Mouse (Mus musculus): ENCODE data around the gene Plxna4. TPM values are rescaled to one million over a fixed set of nuclear protein-coding genes. Genes with fewer than 3 reads are reported as not detected.

Gene Plxna4
- total RNA-seq, 2 experiments from 2014 or later = 115 to 134 TPM

DNA sequence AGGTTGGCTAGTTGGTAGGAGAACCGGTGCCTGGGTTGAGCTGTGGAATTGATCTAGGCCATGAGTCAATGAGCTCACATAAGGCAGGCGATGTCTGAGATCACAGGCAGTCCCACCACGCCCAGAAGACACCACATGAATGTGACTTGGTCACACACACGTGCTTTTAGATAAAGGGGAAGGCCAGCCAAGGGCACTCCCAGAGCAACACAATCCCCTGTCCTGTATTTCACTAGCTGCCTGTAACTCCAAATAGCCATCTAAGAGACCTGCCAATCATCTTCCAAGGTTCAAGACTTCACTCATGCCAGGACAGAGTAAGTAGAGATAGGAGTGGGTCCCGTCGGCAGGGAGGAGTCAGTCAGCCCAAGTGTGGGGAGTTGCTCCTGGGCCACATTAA is 245.7 kb downstream of the Plxna4 start:
- DNase-seq = no peak

DNA sequence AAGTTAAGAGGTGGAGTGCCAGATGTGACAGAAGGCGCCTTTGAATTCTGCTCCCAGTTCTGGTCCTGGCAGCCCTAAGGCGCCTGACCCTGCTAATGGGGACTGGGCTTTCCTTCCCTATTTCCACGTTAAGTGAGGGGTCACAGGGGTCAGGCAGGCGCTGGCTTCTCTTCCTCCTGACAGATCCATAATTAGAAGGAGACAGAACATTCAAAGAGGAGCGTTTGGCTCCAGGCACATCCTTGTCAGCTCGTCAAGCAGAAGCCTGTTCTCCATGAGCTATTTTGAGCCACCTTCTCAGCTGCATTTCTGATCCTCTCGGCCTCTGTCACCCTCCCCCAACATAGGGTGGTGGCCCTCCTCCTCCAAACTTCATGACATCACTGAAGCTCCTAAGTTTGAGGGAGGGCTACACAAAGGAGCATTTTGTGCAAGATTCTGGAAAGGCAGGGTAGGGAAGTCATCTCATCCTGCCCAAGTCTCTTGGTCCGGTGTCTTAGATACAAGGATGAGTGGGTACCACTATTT is 249.5 kb downstream of the Plxna4 start:
- no peak for DNase-seq

DNA sequence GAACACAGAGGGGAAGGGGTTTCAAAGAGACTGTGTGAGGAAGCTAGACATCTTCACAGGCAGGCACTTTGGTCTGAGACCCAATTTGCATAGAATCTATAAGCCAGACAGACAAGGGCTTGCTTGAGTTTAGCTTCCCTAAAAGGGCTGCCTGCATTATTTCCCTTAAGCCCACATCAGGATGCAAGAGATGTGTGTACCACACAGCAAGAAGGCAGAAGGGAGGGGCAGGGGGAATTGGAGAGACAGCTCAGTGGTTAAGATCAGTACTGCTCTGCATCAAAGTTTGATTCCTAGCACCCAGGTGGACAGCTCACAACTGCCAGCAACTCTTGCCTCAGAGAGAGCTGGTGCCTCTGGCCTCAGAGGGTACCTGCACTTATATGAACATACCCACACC is 256.7 kb downstream of the Plxna4 start:
- DNase-seq = no peak

DNA sequence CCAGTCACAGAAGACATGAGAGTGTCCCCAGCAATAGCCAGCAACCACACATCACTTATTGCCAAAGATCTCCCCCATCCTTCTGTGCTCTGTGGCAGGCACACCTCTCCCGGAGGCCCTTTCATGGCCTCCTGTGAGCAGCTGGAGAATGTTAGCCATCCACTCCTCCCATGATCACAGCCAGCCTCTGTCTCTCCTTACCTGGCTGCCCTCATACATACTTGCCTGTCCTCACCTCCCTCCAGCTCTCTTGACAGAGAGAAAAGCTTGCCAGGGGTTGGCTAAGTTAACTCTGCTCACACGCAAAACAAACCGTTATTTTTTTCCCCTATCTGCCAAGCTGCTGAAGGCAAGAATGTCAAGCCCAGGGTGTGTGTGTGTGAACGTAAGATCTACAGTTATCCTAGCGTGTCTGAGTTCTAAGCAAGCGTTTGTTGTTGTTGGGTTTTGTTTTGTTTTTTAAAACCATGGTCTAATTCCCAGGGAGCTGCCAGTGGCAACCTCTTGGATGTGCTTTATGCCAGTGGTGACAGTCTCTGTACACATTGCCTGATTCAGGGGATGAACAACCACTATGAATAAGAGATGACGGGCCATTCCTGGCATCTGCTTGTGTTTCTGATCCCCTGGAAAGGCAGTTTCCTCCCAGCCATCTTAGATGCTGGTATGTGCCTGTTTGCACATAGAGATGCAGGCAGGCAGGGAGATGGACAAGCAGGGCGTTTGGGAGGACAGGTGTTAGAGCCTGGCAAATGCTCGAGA is 257.8 kb downstream of the Plxna4 start:
- DNase-seq = no peak

DNA sequence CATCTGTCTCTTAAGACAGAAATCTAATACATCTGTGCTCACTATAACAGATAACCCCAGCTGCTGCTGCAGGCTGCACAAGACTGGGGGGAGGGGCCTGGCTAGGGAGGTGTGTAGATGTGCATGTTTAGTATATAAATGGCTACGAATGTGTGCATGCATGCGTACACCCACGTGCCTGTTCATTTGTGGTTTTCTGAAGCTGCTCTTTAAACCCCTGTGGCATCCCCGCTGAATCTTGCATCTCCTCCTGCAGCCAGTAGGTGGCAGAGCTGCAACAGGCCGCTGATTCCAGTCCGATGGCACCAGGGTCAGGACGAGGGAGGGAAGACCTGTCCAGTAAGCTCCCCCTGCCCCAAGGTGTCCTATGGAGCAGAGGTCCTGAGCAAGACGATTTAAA is 260.0 kb downstream of the Plxna4 start:
- DNase-seq = peak; percentile 67 to 70

DNA sequence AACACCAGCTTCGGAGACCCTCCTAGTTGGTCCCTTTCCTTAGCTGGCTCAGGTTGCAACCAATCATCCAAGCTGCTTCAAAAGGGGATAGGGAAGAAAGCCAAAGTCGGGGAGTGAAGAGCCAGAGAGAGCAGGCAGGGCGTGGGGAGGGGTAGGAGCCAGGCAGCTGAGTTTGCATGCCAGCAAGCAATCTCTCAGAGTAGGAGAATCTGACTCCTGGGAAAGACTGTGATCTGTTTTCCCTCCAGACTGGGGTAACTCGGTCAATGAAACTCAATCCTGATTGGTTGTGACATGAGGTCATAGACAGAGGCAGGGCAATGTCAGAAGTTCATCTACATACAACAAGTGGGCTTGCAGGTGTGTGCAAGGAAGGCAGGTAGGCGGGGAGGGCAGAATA is 260.8 kb downstream of the Plxna4 start:
- no peak for DNase-seq

DNA sequence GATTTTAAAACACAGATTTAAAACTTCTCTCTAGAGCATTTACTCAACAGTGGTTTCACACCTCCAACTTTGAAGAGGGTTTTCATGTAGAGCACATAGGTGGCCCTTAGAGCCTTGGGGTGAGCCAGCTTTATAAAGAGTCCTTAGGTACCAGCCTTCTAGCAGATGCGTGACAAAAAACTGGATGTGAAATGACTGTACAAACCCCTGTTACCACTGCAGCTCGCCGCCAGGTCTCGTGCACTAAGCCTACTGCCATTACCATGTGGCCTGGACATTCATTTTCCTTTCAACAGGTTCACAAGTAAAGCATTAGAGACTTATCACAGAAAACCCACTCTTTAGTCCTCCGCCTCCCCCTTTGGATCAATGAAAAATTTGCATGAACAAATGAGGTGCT is 261.6 kb downstream of the Plxna4 start:
- no peak for DNase-seq

DNA sequence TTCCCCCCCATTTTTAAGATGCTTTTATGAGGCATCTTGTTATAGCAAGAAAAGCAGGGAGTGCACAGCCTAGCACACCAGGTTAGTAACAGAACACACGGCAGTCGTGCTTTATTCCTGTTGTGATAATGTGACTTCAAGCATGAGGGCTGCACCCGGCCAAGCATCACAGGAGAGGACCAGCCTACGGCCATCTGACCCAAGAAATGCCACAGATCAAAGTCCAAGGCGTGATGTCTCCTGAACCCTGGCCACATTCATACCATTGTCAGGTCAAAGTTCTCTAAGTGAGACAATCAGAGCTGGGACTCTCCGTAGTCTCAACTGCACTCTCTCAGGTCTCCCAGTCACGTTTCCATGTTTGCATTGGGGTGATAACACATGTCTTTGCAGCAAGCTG is 262.1 kb downstream of the Plxna4 start:
- DNase-seq = no peak

DNA sequence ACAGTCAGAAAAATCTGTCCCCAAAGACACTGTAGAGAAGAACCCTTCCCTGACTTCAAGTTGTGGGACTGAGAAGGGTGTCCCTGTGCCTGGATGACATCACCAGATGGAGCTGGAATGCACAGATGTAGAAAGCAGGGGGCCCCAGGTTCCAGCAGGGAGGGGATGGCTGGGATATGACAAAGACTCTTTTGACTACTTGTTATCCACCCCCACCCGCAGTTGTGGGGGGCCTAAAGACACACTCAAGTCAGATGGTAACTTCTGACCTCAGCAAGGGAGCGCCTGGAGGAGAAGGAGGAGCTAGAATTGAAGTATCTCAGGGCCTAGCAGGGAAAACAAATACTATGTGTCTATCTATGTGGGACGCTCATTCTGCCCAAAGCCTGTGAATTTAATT is 266.8 kb downstream of the Plxna4 start:
- DNase-seq = no peak

DNA sequence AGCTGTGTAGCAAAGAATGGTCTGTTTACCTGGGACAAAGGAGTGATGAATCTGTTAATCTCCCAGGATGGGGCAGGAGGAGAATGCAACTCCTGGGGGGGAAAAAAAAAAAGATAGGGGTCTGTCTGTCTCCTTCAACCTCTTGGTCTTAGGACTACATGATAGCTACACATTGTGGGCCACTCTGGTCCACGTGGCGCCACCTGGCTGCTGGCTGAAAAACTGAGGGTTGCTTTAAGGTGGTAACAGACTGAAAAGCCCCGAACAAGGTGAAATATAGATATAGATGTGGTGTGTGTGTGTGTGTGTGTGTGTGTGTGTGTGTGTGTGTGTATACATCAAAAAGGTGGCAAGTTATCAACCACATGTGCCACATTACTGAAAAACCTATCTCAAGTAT is 267.7 kb downstream of the Plxna4 start:
- DNase-seq = no peak

DNA sequence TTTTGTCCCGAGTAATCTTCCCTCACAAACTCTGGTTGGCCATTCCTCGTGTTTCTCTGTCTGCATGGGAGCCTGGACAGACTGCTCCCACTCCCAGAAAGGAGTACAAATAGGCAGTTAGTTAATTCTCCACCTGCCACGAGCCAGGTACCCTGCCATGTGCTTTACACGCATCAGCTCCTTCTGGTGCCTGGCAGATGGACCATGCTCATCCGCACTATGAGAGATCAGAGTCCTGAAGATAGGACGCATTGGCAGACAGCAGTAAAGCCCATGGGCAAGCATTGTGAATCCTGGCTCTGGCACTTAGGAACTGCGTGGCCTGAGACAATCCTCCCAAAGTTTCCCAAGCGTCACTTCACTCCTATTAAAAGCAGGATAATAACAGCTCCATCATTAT is 270.5 kb downstream of the Plxna4 start:
- no peak for DNase-seq

DNA sequence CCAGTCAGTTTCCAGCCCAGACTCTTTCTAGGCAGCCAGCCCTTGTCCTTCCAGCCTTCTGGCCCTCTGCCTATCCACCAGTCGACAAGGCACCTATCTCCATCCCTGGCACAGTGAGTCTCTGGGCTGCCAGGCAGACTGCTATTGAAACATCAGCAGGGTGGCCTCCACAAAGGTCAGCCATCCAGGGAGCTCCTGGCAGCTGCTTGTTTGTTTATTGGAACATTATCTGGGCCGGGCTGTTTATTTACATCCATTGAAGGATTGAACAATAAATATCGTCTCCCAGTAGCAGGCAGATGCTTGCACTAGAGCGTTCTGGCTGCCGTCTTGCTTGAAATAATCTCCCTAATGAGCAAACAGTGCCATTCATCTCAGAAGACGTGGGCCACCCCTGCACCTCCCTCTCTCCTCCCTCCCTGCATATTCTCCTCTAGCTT is 273.0 kb downstream of the Plxna4 start:
- DNase-seq = no peak

DNA sequence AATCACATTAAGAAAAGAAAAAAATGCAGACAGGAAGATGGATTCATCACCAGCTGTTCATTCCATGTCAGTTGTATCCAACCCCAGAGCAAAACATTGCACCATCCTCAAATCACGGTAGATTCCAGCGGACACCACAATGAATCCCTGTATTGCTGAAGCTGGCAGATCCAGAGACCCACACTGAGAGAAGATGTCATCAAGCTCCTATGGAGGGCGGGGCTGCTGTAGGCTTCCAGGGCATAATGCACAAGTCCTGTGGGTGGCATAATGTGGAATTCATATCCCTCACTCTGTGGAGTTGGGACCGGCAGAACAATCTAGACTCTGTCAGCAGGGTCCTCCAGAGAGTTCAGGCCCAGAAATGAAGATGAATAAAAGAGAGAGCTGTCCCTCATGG is 278.8 kb downstream of the Plxna4 start:
- DNase-seq = no peak

DNA sequence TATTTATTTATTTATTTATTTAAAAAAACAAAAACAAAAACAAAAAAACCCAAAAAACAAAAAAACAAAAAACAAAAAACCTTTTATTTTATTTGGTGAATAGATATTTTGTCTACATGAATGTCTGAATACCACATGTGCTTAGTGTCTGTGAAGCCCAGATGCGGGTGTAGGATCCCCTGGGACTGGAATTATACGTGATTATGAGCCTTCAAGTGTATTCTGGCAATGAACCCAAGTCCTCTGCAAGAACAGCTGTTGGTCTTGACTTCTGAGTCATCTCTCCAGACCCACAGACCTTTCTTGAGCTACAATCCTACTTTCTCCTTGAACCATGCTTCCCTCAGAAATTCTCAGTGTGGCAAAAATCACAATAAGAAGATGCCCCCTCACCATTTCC is 287.4 kb downstream of the Plxna4 start:
- no peak for DNase-seq

DNA sequence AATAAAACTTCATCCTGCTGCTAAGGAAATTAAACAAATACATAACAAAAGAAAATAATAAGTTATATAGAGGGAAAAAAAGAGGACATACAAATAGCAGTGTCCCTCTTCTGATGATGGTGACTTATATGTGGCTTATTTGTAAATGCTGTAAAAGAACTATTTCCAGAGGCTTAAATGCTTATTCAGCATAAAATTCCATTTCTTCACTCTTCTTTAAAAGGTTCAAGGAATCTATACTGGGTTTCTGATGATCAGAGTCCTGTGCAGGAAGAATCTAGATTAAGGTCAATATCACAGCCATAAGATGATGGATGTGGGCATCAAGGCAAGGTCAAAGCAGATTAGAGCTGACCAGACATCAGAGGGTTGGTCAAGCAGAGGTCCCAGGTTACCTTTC is 306.5 kb downstream of the Plxna4 start:
- DNase-seq = no peak

DNA sequence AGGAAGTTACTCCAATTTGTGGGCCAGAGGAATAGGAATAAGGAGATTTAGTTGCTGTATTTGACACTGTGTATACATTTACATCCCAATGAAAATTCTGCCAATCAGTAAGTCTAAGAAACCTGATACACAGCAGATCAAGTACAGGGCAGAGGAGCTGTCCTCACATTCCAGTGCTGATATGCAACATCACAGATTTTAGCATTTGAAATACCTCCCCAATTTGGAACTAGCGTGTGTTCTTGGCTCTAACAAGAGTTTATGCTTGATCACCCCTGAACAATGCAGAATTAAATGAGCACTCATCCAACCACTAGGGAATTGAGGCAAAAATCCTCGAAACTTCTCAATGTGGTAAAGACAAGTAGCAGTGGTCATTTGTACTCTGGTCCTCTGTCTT is 307.3 kb downstream of the Plxna4 start:
- no peak for DNase-seq

DNA sequence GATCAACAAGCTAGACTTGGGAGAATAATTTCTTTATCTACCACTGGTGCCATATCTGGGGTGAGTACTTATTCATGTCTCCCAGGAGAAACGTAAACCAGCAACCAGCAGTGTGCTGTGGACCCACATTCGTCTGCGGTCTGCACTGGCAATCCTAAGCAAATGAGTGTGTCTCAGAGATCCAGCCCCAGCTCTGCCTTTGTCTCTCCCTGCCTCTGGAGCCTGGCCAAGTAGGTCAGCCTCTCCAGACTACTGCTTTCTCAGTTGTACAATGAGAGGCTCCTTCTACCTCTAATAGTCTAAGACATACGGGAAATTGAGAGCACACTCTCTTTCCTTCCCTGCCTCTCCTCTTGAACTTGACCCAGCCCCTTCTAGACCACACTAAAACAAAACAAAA is 316.5 kb downstream of the Plxna4 start:
- DNase-seq = peak; percentile 24 to 37

DNA sequence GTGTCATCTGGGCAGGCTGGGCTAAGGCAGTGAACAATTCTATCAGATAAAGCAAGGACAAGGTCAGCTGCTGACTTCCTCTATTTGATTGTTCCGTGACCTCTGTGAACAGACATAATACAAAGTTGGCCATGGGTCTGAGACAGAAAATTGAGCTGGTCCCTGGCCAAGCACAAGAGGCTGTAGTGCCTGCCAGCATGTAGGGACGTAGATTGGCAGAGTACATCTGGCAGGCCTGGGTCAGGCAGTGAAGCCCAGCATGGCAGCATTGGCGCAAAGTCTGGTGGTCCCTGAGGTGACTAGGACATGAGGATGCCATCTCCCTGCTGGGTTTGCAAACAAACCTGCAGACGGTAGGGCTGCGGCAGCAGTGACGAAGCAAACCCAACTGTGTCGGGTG is 321.9 kb downstream of the Plxna4 start:
- DNase-seq = no peak

DNA sequence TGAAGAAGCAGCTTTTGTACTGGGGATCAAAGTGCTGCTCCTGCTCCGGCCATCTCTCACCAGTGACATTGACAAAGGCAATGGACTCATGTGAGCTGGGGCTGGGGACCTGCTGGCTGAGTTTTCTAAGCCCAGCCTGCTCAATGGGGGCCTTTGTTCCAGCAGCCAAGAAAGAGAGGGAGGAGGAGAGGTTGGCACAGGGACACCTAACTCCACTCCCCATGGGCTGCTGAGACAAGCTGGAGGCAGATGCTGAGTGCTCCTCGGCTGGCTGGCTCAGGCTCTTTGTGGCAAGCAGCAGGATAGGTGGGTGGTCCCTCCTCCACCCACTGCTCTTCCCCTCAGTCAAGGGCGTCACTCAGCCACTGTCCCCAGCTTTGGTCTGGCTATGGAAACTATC is 326.7 kb downstream of the Plxna4 start:
- peak; percentile 47 to 48 for DNase-seq

DNA sequence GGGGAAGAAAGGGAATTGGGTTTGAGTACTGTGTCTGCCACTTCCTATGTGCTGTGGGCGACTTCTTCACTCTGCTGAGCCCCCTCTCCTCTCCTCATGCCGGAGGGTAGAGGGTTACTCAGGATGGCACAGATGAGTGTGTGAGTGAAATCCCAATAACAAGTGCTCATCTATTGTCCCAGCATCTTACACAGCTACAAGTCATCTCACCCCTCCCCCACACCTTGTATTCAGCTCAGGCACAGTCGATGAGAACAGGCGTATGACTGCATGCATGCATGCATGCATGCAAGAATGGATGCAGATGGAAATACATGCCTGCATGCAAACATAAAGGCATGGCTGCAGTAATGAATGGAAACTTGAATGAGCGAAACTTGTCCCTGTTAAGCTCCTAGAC is 327.7 kb downstream of the Plxna4 start:
- no peak for DNase-seq

DNA sequence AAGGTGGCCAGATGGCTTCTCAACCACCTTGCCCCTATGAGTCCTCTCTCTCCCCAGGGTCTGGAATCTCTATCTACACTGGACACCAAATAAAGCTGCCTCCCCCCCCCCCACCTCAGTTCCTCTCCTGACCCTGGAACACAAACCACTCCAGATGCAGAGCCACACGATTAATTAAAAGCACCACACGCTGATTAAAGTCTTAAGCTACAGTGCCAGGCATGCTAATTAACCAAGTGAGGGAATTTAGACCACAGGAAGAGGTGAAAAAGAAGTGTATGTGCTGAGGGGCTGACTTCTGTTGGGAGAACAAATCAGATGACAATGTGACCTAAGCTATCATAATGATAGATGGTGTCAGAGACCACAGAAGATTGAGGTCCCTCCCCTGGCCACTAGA is 332.8 kb downstream of the Plxna4 start:
- DNase-seq = no peak

DNA sequence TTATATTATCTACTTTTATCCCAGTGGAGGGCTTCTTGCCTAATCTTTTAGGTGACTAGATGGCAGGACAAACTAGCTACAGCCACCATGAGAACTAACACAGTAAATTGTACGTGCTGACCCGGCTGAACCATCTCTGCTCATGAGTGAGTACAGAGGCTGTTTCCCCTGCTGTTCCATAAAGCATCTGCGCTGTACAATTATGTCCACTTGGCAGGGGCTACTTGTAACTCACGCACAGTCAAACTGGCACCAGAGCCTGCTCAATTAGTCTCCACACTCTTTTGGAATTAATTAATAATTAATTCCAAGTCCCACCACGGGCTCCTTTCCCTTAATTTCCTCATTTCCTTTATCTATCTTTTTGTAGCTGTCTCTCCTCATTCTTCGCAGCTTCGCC is 335.8 kb downstream of the Plxna4 start:
- no peak for DNase-seq

DNA sequence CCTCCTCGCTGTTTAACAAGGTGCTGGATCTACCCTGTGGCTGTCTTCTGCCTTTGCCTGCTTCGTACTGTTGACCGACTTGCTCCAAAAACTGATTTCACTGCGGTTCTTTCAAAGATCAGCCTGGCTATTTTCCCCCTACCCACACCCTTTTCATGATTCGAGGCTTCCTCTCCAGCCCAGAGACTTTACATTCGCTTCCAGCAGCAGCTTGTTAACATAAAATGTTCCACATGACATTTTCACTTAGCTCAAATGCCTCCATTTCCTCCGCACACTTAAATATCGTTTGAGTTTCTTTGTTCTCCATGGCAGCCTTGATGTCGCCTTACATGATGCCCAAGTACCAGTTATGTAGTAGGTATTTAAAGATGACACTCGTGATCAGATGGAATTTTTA is 336.3 kb downstream of the Plxna4 start:
- DNase-seq = no peak

DNA sequence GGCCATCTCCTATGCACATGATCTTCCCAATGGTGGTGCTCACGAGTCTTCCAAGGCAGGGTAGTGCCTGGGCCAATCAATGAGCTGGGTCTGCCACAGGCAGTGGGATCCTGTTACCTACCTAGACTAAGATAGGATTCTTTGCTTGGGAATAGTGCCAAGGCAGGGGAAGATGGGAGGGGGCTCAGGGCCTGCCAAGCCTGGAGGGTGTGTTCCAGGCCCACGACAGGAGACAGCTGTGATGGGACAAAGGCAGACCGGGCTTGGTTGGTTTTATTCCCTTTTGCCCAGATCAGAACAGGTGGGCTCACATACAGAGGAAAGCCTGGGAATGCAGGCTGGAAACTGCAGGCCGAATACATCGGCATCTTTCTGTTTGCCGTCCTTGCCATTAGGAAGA is 342.0 kb downstream of the Plxna4 start:
- no peak for DNase-seq

DNA sequence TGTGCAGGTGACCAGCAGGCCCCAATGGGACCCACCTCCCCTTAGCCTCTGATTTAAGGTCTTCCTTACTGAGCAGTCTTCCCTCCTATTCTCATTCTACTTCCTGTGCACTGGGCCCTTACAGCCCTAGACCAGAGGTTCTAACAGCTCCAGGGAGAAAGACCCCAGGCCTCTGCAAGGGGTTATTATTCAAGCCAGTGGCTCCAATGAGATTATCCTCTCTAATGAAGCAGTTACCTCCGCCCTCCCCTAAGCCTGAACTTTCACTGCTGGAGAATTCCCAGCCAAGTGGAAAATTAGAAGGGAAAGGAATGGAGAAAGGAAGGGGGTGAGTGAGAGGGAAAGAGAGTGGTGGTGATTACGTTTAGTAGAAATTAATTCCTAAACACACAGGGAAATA is 345.0 kb downstream of the Plxna4 start:
- no peak for DNase-seq

Measured in layer of hippocampus, postnatal 36 days (tissue).